Mouse (Mus musculus) central nervous system, embryonic 18 days (tissue): Measurements from ENCODE around the gene D17Wsu92e. TPM values are rescaled to one million over a fixed set of nuclear protein-coding genes. Genes with fewer than 3 reads are reported as not detected.

Source experiments
- polyA plus RNA-seq: library from polyadenylated mRNA; depleted of rRNA; stranded (reverse); fragments of >200 nt; gene quantifications from 2 replicates; pipeline ENCODE4 v1.2.3, GENCODE M21; 2012; rRNA removed

D17Wsu92e gene
- polyA plus RNA-seq: 52.0 and 53.4 TPM in 2 replicates

DNA sequence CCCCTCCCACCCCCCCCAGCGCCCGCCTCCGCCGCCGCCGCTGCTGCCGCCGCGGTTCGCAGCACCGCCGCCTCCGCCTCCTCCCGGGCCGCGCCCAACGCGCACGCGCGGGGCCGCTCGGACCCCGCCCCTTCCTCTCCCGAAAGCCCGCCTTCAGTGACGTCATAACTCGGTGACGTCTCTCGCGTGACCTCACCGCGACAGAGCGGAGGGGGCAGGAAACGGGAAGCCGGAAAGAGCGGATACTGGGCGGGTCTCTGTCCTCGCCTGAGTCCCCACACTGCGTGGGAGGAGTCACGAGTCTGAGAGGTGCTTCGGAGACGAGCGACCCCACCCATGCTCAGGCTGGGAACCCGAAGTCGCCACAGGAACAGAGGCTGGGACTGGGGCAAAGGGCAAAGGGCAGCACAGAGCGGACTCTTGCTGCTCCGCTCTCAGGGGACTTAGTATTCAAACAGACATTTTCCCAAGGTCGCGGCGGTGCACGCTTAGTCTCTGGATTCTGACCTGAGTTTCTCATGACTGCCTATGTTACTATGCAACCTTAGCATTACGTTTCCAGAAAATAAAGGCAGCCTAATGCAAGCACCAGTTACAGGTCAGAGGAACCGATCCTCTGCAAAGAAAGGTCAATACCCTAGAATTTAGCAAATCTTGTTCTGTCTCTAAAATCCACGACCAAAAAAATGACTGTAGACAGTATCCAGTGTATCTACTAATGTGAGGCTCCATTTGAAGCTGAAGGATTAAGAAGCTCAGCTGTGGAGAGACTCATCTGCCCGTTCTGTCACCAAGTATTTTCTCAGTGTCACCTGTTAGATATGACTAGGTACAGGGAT lies at the start of gene D17Wsu92e:
Gene D17Wsu92e, minus strand, starts transcription at position 81 of the 839 bp plus-strand sequence.

DNA sequence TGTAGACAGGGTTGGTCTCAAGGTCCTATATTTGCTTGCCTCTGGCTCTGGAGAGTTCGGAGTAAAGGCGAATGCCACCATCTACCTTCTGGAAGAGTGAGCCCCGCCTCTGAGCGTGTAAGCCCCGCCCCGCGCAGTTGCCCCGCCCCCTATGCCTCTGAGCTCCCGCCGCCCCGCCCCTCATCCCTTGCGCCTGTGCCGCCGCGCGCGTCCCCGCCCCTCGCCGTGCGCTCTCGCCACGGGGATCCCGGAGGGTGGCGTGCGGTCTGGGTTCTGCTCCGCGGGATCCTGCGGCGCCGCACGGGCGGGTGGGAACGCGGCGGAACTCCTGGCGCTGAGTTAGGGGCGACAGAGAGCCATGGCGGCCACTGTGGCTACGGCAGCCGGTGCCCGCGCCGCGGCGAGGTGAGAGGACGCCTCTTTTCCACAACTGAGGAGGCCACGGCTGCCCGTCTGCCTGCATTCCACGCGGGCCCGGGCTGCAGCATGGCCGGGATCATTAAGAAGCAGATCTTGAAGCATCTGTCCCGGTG lies 35.9 kb upstream of the D17Wsu92e start, which contains the start of gene Uhrf1bp1:
Gene Uhrf1bp1, plus strand, starts transcription at position 177 of the 533 bp plus-strand sequence.

DNA sequence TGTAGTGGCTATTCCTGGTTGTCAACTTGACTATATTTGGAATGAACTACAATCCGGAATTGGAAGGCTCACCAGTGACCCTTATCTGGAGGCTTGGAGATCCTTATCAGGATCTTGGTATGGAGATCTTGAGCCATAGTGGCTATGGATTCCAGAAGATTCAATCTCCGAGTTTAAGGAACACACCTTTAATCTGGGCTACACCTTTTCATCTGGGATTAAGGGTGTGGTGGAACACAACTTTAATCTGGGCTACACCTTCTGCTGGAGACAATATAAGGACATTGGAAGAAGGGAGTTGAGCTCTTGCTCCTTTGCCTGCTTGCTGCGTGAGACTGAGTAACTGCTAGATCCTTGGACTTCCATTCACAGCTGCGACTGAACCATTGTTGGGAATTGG lies 17.4 kb upstream of the D17Wsu92e start, which contains the start of gene Snrpc:
Gene Snrpc, plus strand, starts transcription at position 301 of the 400 bp plus-strand sequence.

DNA sequence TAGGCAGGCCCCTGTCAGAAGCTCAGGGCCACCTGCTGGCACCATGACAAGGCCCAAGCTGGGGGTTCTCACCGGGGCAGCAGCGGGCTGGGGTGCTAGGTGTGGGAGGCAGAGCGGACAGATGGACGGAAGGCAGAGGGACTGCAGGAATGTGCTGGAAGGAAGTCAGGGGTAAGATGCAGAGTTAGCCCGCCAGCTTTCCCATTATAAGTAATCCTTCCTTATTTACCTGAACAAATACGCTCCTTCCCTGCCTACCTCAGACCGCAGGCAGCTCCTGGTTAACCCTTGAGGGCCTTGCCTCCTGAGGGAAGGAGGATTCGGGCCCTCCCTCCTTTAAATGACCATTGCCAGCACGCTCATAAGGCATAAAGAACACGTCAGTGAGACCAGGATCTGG lies 91.7 kb downstream of the D17Wsu92e start, which contains the start of gene Spdef:
Gene Spdef, minus strand, starts transcription at position 186 of the 400 bp plus-strand sequence.

Other genes starting within 250 kb of the D17Wsu92e start
- gene Nudt3, start 197.2 kb downstream of the D17Wsu92e start, polyA plus RNA-seq: 343 and 362 TPM in 2 replicates
- 0.14 and 0.29 TPM in 2 replicates for gene RPS10-NUDT3, start 185.4 kb downstream of the D17Wsu92e start, polyA plus RNA-seq
- 873 and 890 TPM in 2 replicates for gene Rps10, start 184.0 kb downstream of the D17Wsu92e start, polyA plus RNA-seq
- 34.8 and 41.1 TPM in 2 replicates for gene Pacsin1, start 165.1 kb downstream of the D17Wsu92e start, polyA plus RNA-seq
- gene Spdef, start 91.7 kb downstream of the D17Wsu92e start, polyA plus RNA-seq: 2.0 and 2.1 TPM in 2 replicates
- 145 and 156 TPM in 2 replicates for gene Snrpc, start 17.5 kb upstream of the D17Wsu92e start, polyA plus RNA-seq
- 12.8 and 13.1 TPM in 2 replicates for gene Uhrf1bp1, start 35.8 kb upstream of the D17Wsu92e start, polyA plus RNA-seq
- 41.8 and 42.5 TPM in 2 replicates for gene Anks1, start 88.7 kb upstream of the D17Wsu92e start, polyA plus RNA-seq
- gene Taf11, start 89.2 kb upstream of the D17Wsu92e start, polyA plus RNA-seq: 42.6 and 47.0 TPM in 2 replicates